Mouse (Mus musculus) hindbrain, embryonic 10.5 days (tissue): ENCODE measurements around the gene Zfp82. TPM values are rescaled to one million over a fixed set of nuclear protein-coding genes. Genes with fewer than 3 reads are reported as not detected.
"Not testable (repeated sequence)": the region's sequence is repeated elsewhere in the genome, so short reads cannot be mapped to it uniquely, and the experiment has no call there.

Experiments used
- DNase-seq: peaks from one replicate; pipeline ENCODE4 v3.0.0-alpha.2; 2017; ENCODE audit warnings: low spot score
- H3K27ac ChIP-seq: fragments of 300-500 bp; sonication (generic); 2 replicates; pipeline ENCODE4 v1.5.1; 2016; ENCODE audit warnings: mild to moderate bottlenecking, moderate library complexity
- H3K27me3 ChIP-seq: fragments of 300-500 bp; sonication (generic); 2 replicates; pipeline ENCODE4 v1.6.1; 2016; ENCODE audit warnings: mild to moderate bottlenecking; ENCODE audit not compliant: poor library complexity, insufficient read depth, severe bottlenecking
- H3K36me3 ChIP-seq: fragments of 300-500 bp; sonication (generic); 2 replicates; pipeline ENCODE4 v1.6.1; 2016; ENCODE audit warnings: mild to moderate bottlenecking, moderate library complexity
- H3K4me1 ChIP-seq: fragments of 300-500 bp; sonication (generic); replicated peaks from 2 replicates; pipeline ENCODE4 v1.6.1; 2016; ENCODE audit warnings: mild to moderate bottlenecking
- H3K4me3 ChIP-seq: fragments of 300-500 bp; sonication (generic); 2 replicates; pipeline ENCODE4 v1.5.1; 2016; ENCODE audit warnings: mild to moderate bottlenecking, moderate library complexity
- H3K9me3 ChIP-seq: fragments of 300-500 bp; sonication (generic); 2 replicates; pipeline ENCODE4 v1.6.1; 2016; ENCODE audit warnings: mild to moderate bottlenecking, moderate library complexity
- whole genome bisulfite sequencing: fragments of 180-500 bp; shearing (Covaris S2); methylation state at CpG from one replicate; pipeline ENCODE4 v1.1.7; 2016; 5-methylcytosine and 5-hydroxymethylcytosine counted together
- polyA plus RNA-seq: library from polyadenylated mRNA; unstranded; fragments of >200 nt; fragmentation: Nextera tagmentation; extraction: Ambion mirVana; gene quantifications from 2 replicates; pipeline ENCODE4 v1.2.1, GENCODE M21; 2016

Gene Zfp82
- polyA plus RNA-seq = 6.9 and 8.2 TPM in 2 replicates

GRCm38 (mm10) chr7:30072146-30073028 lies at the start of gene Zfp82:
TSS of gene Zfp82 (minus strand) at chr7:30072900.
- under 1% methylated on average over 50 of the region's 50 CpGs for WGBS
- Histone ChIP-seq H3K27ac (peak within 1 kb of the TSS; percentile 92), H3K36me3 (peaks cover 58% of the 10 kb centered on the region), H3K27me3 (no peaks in the 10 kb centered on the region), H3K9me3 (no peaks in the 10 kb centered on the region), H3K4me1 (peaks cover 14% of the 10 kb centered on the region), H3K4me3 (peak within 1 kb of the TSS; percentile 83)
- peak; percentile 91 for DNase-seq

- WGBS = 12% methylated on average over 15 of the region's 15 CpGs
- peak overlapping the region; percentile 94 for H3K27ac ChIP-seq
Measured at GRCm38 (mm10) chr7:30122188-30122530, 49.5 kb upstream of the Zfp82 start.

GRCm38 (mm10) chr7:30121308-30122187 lies 48.8 kb upstream of the Zfp82 start, which contains the start of gene Zfp382:
TSS of gene Zfp382 (plus strand) at chr7:30121942.
- no peaks in the 10 kb centered on the region for H3K27me3 ChIP-seq
- under 1% methylated on average over 61 of the region's 61 CpGs for WGBS
- peak within 1 kb of the TSS; percentile 94 for H3K27ac ChIP-seq
- peaks cover 10% of the 10 kb centered on the region for H3K36me3 ChIP-seq
- peaks cover 11% of the 10 kb centered on the region for H3K9me3 ChIP-seq
- peaks cover 16% of the 10 kb centered on the region for H3K4me1 ChIP-seq
- peak within 1 kb of the TSS; percentile 71 for H3K4me3 ChIP-seq
- DNase-seq = peak; percentile 92

More at GRCm38 (mm10) chr7:30122188-30122530, 49.5 kb upstream of the Zfp82 start:
- Histone ChIP-seq H3K36me3 (peaks cover 16% of the 10 kb centered on the region), H3K4me3 (peak overlapping the region; percentile 71), H3K9me3 (peaks cover 10% of the 10 kb centered on the region), H3K27me3 (no peaks in the 10 kb centered on the region), H3K4me1 (peaks cover 16% of the 10 kb centered on the region)
- DNase-seq = no peak

DNA sequence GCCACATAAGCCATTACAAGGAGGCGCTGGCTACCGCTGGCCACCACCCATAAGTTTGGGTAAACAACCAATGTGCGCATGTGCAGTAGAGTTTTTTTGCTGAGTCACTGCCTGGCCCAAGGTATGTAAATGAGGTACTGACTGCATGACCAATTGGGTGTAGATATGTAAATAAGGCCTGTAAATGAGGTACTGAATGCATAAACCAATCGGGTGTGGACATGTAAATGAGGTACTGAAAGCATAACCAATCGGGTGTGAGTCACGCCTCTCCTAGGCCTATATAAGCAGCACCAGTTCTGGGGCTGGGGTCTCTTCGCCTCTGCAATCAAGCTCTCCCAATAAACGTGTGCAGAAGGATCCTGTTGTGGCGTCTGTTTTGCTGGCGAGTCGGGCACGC lies 45.2 kb upstream of the Zfp82 start:
- H3K27ac ChIP-seq, H3K27me3 ChIP-seq, H3K4me3 ChIP-seq, DNase-seq: not testable (repeated sequence)
- Histone ChIP-seq H3K9me3 (peaks cover 41% of the 10 kb centered on the region), H3K36me3 (0 out of 2 replicates have a peak, but pooled peaks cover 12% of the 10 kb centered on the region), H3K4me1 (peaks cover 14% of the 10 kb centered on the region)
- 95% methylated on average over 12 of the region's 12 CpGs for WGBS

- H3K9me3 ChIP-seq = peaks cover 43% of the 10 kb centered on the region
- no peaks in the 10 kb centered on the region for H3K27me3 ChIP-seq
- 93% methylated on average over 5 of the region's 5 CpGs for WGBS
- no peak for DNase-seq
- H3K27ac ChIP-seq = no peak overlapping the region
- H3K4me1 ChIP-seq = no peaks in the 10 kb centered on the region; the same call in 1 of the 2 replicates
- H3K36me3 ChIP-seq = 0 out of 2 replicates have a peak, but pooled peaks cover 12% of the 10 kb centered on the region
- H3K4me3 ChIP-seq = no peak overlapping the region
Measured at GRCm38 (mm10) chr7:30116076-30116475, 43.4 kb upstream of the Zfp82 start.

- H3K9me3 ChIP-seq = peaks cover 39% of the 10 kb centered on the region
- 97% methylated on average over 13 of the region's 13 CpGs for WGBS
- no peak for DNase-seq
- H3K4me1 ChIP-seq = peaks cover 15% of the 10 kb centered on the region
- H3K27ac ChIP-seq = no peak overlapping the region
- peaks cover 74% of the 10 kb centered on the region for H3K36me3 ChIP-seq
- H3K4me3 ChIP-seq = no peak overlapping the region
- no peaks in the 10 kb centered on the region for H3K27me3 ChIP-seq
Measured at GRCm38 (mm10) chr7:30099297-30099696, 26.6 kb upstream of the Zfp82 start.

- H3K4me1 ChIP-seq = peaks cover 22% of the 10 kb centered on the region
- H3K27me3 ChIP-seq = no peaks in the 10 kb centered on the region
- peaks cover 37% of the 10 kb centered on the region for H3K36me3 ChIP-seq
- H3K27ac ChIP-seq = peak overlapping the region; percentile 98
- H3K9me3 ChIP-seq = 0 out of 2 replicates have a peak, but pooled peaks cover 11% of the 10 kb centered on the region
- peak overlapping the region; percentile 75 for H3K4me3 ChIP-seq
- 21% methylated on average over 5 of the region's 5 CpGs for WGBS
- peak; percentile 12 for DNase-seq
Measured at GRCm38 (mm10) chr7:30095551-30096125, 22.9 kb upstream of the Zfp82 start.

- H3K4me1 ChIP-seq = peaks cover 22% of the 10 kb centered on the region
- DNase-seq = peak; percentile 95
- peaks cover 29% of the 10 kb centered on the region for H3K36me3 ChIP-seq
- 0 out of 2 replicates have a peak, but pooled peaks cover 6% of the 10 kb centered on the region for H3K9me3 ChIP-seq
- H3K27ac ChIP-seq = peak within 1 kb of the TSS; percentile 98
- peak within 1 kb of the TSS; percentile 75 for H3K4me3 ChIP-seq
- H3K27me3 ChIP-seq = no peaks in the 10 kb centered on the region
- under 1% methylated on average over 26 of the region's 26 CpGs for WGBS
Measured at GRCm38 (mm10) chr7:30094646-30095429, 22.1 kb upstream of the Zfp82 start, which contains the start of gene Zfp260. TSS of gene Zfp260 (plus strand) at chr7:30094777.

GRCm38 (mm10) chr7:30093918-30094415 lies 21.3 kb upstream of the Zfp82 start:
- peaks cover 30% of the 10 kb centered on the region for H3K4me1 ChIP-seq
- 0 out of 2 replicates have a peak, but pooled peaks cover 1% of the 10 kb centered on the region for H3K9me3 ChIP-seq
- peak overlapping the region; percentile 75 for H3K4me3 ChIP-seq
- no peak for DNase-seq
- no peaks in the 10 kb centered on the region for H3K27me3 ChIP-seq
- peak overlapping the region; percentile 98 for H3K27ac ChIP-seq
- peaks cover 21% of the 10 kb centered on the region for H3K36me3 ChIP-seq
- WGBS = 75% methylated on average over 6 of the region's 6 CpGs

- H3K36me3 ChIP-seq = peaks cover 9% of the 10 kb centered on the region
- H3K27ac ChIP-seq = no peak overlapping the region
- H3K27me3 ChIP-seq = no peaks in the 10 kb centered on the region
- H3K4me3 ChIP-seq = no peak overlapping the region
- whole genome bisulfite sequencing = 82% methylated on average over 9 of the region's 9 CpGs
- no peaks in the 10 kb centered on the region for H3K9me3 ChIP-seq
- peaks cover 43% of the 10 kb centered on the region for H3K4me1 ChIP-seq
- DNase-seq = no peak
Measured at GRCm38 (mm10) chr7:30092666-30093065, 20.0 kb upstream of the Zfp82 start.

- Histone ChIP-seq H3K9me3 (no peaks in the 10 kb centered on the region), H3K36me3 (peaks cover 14% of the 10 kb centered on the region), H3K27me3 (no peaks in the 10 kb centered on the region), H3K27ac (peak overlapping the region; percentile 89), H3K4me3 (peak overlapping the region; percentile 66), H3K4me1 (peaks cover 38% of the 10 kb centered on the region)
- no peak for DNase-seq
- WGBS = 9% methylated on average over 9 of the region's 9 CpGs
Measured at GRCm38 (mm10) chr7:30090970-30091585, 18.4 kb upstream of the Zfp82 start.
